Mouse (Mus musculus) stomach, postnatal 0 days (tissue): ENCODE data around the gene Utp4. TPM values are rescaled to one million over a fixed set of nuclear protein-coding genes. Genes with fewer than 3 reads are reported as not detected.

ENCODE experiments used
- ATAC-seq: fragments of 200-750 bp; cut with Nextera tagmentation; 2 replicates; pipeline ENCODE4 v1.8.0; 2017; ENCODE audit not compliant: low FRiP score, low TSS enrichment
- DNase-seq: peaks from one replicate; pipeline ENCODE4 v3.0.0-alpha.2; 2016; ENCODE audit warnings: low spot score
- H3K27ac ChIP-seq: fragments of 300-500 bp; sonication (generic); replicated peaks from 2 replicates; pipeline ENCODE4 v1.5.1; 2014; ENCODE audit warnings: mild to moderate bottlenecking, control low read depth
- H3K27me3 ChIP-seq: fragments of 300-500 bp; sonication (generic); 2 replicates; pipeline ENCODE4 v1.6.1; 2014; ENCODE audit warnings: low read length; ENCODE audit not compliant: control insufficient read depth, insufficient read depth
- H3K36me3 ChIP-seq: fragments of 300-500 bp; sonication (generic); 2 replicates; pipeline ENCODE4 v1.6.1; 2014; ENCODE audit warnings: low read length, mixed read lengths; ENCODE audit not compliant: control insufficient read depth, insufficient read depth
- H3K4me1 ChIP-seq: fragments of 300-500 bp; sonication (generic); replicated peaks from 2 replicates; pipeline ENCODE4 v1.6.1; 2014; ENCODE audit warnings: antibody characterized with exemption; ENCODE audit not compliant: control insufficient read depth, insufficient read depth
- H3K4me2 ChIP-seq: fragments of 300-500 bp; sonication (generic); replicated peaks from 2 replicates; pipeline ENCODE4 v1.6.1; 2014; ENCODE audit warnings: low read depth, mild to moderate bottlenecking, control low read depth, moderate library complexity
- H3K4me3 ChIP-seq: fragments of 300-500 bp; sonication (generic); 2 replicates; pipeline ENCODE4 v1.5.1; 2014; ENCODE audit warnings: low read depth, low read length, control low read depth
- H3K9ac ChIP-seq: fragments of 300-500 bp; sonication (generic); 2 replicates; pipeline ENCODE4 v1.6.1; 2014; ENCODE audit warnings: mild to moderate bottlenecking, low read length, control low read depth, mixed read lengths
- H3K9me3 ChIP-seq: fragments of 300-500 bp; sonication (generic); 2 replicates; pipeline ENCODE4 v1.6.1; 2016; ENCODE audit warnings: low read length; ENCODE audit not compliant: control insufficient read depth
- CTCF ChIP-seq: IDR thresholded peaks from 2 replicates; pipeline ENCODE4 v1.5.1; 2016; ENCODE audit warnings: antibody characterized with exemption, low read depth, mild to moderate bottlenecking, moderate library complexity
- EP300 ChIP-seq: optimal IDR thresholded peaks from 2 replicates; pipeline ENCODE3; 2016; ENCODE audit warnings: antibody characterized with exemption
- WGBS: fragments of 180-500 bp; shearing (Covaris S2); extraction: QIAGEN DNeasy Blood & Tissue Kit; methylation state at CpG from one replicate; pipeline ENCODE4 v1.1.7; 2014; 5-methylcytosine and 5-hydroxymethylcytosine counted together
- polyA plus RNA-seq: library from polyadenylated mRNA; unstranded; fragments of >200 nt; fragmentation: Nextera tagmentation; extraction: Ambion mirVana; gene quantifications from 2 replicates; pipeline ENCODE4 v1.2.1, GENCODE M21; 2015

The Utp4 gene
- polyA plus RNA-seq, 1 experiment from 2014 or later, result 30.4 TPM

DNA sequence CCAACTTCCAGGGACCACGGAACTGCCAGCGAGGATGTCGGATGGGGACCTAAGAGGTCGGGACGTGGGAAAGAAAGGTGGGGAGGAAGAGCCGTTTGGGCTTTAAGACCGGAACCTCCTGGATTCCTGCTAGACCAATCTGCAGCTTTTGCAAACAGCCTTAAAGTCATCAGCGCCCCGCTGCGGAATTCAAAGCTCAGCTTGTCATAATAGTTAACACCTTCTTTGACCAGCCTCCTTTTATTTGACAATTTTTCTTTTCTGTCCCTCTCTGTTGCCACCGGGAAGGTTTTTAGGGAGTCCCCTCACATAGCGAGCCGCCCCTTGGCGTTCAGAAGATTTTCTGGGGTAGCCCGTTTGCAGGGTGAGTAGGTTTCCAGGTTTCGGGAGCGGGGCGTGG, 23.4 kb upstream of the Utp4 start, which contains the start of gene Has3:
Gene Has3, plus strand, starts transcription at position 192 of the 400 bp plus-strand sequence.
- H3K4me2 ChIP-seq, result peak within 1 kb of the TSS; percentile 99
- H3K27ac ChIP-seq, result 0 out of 2 replicates have a peak within 1 kb of the TSS, but pooled peaks have one; percentile 40
- 4% methylated on average over 18 of the region's 18 CpGs for WGBS
- no peaks in the 10 kb centered on the region for H3K27me3 ChIP-seq
- H3K4me1 ChIP-seq, result peaks cover 9% of the 10 kb centered on the region
- peak within 1 kb of the TSS; percentile 51 for H3K4me3 ChIP-seq
- H3K9me3 ChIP-seq, result no peaks in the 10 kb centered on the region
- ATAC-seq, result no peak
- H3K9ac ChIP-seq, result peak within 1 kb of the TSS; percentile 67
- no peak for DNase-seq
- no peak for TF ChIP-seq EP300
- peak; percentile 32; the same call in 1 of the 2 replicates for TF ChIP-seq CTCF
- H3K36me3 ChIP-seq, result no peaks in the 10 kb centered on the region; the same call in 1 of the 2 replicates

GRCm38 (mm10) chr8:106870537-106871327, 22.7 kb upstream of the Utp4 start:
- H3K4me2 ChIP-seq, result peak overlapping the region; percentile 99
- peak overlapping the region; percentile 67 for H3K9ac ChIP-seq
- peaks cover 9% of the 10 kb centered on the region for H3K4me1 ChIP-seq
- DNase-seq, result peak; percentile 71
- H3K36me3 ChIP-seq, result no peaks in the 10 kb centered on the region; the same call in 1 of the 2 replicates
- 0 out of 2 replicates have a peak overlapping the region, but pooled peaks have one; percentile 40 for H3K27ac ChIP-seq
- no peaks in the 10 kb centered on the region for H3K9me3 ChIP-seq
- under 1% methylated on average over 50 of the region's 63 CpGs for WGBS
- ATAC-seq, result peak; percentile 65
- H3K27me3 ChIP-seq, result no peaks in the 10 kb centered on the region
- H3K4me3 ChIP-seq, result peak overlapping the region; percentile 51
- TF ChIP-seq CTCF (peak; percentile 61), EP300 (no peak)

- Histone ChIP-seq H3K4me3 (peak overlapping the region; percentile 51), H3K36me3 (no peaks in the 10 kb centered on the region; the same call in 1 of the 2 replicates), H3K27ac (peak overlapping the region; percentile 30; the same call in 1 of the 2 replicates), H3K4me1 (peaks cover 9% of the 10 kb centered on the region), H3K9ac (peak overlapping the region; percentile 67), H3K27me3 (no peaks in the 10 kb centered on the region), H3K4me2 (peak overlapping the region; percentile 99), H3K9me3 (no peaks in the 10 kb centered on the region)
- ATAC-seq (peak; percentile 5; the same call in 1 of the 2 replicates), DNase-seq (no peak)
- TF ChIP-seq EP300, result no peak
- no peak for TF ChIP-seq CTCF
- under 1% methylated on average over 15 of the region's 15 CpGs for WGBS
Observed at GRCm38 (mm10) chr8:106871328-106871926, 22.0 kb upstream of the Utp4 start.

DNA sequence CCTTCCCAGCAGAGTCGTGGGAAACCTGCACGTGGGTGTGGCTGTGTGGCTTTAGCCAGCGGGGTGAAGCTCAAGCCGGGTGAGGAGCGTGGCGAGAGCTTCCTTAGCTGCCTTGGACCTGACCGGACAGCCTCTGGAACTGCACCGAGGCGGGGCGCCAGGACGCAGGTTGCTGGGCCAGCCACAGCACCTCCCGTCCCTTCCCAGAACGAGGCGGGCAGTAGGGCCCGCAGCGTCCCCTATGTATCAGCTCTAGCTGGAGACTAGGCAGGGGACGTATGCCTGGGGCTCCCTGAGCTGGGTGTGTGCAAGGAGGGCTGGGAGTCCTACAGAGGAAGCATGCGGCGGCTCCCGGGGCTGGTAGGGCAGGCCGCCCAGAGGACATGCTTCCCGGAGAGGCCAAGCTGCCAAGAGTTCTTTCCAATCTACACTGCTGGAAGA, 21.5 kb upstream of the Utp4 start:
- under 1% methylated on average over 22 of the region's 22 CpGs for WGBS
- TF ChIP-seq CTCF, result peak; percentile 60
- no peak for TF ChIP-seq EP300
- Histone ChIP-seq H3K4me1 (peaks cover 9% of the 10 kb centered on the region), H3K4me3 (peak overlapping the region; percentile 51), H3K9ac (peak overlapping the region; percentile 67), H3K36me3 (no peaks in the 10 kb centered on the region; the same call in 1 of the 2 replicates), H3K27me3 (no peaks in the 10 kb centered on the region), H3K4me2 (peak overlapping the region; percentile 99), H3K27ac (peak overlapping the region; percentile 8; the same call in 1 of the 2 replicates), H3K9me3 (no peaks in the 10 kb centered on the region)
- ATAC-seq, result peak; percentile 74
- peak; percentile 81 for DNase-seq

GRCm38 (mm10) chr8:106872454-106873034, 20.9 kb upstream of the Utp4 start:
- no peak for ATAC-seq

More at GRCm38 (mm10) chr8:106872454-106873034, 20.9 kb upstream of the Utp4 start:
- H3K27me3 ChIP-seq, result no peaks in the 10 kb centered on the region
- TF ChIP-seq CTCF (no peak), EP300 (no peak)
- 20% methylated on average over 8 of the region's 8 CpGs for WGBS
- no peak overlapping the region for H3K9ac ChIP-seq
- no peaks in the 10 kb centered on the region; the same call in 1 of the 2 replicates for H3K36me3 ChIP-seq
- peak overlapping the region; percentile 51; the same call in 1 of the 2 replicates for H3K4me3 ChIP-seq
- H3K4me2 ChIP-seq, result peak overlapping the region; percentile 99
- H3K9me3 ChIP-seq, result no peaks in the 10 kb centered on the region
- no peak overlapping the region for H3K27ac ChIP-seq
- no peak for DNase-seq
- H3K4me1 ChIP-seq, result peaks cover 9% of the 10 kb centered on the region
